Mouse (Mus musculus) stomach, postnatal 0 days (tissue): Measurements from ENCODE around the gene Mrgprd.

ENCODE experiments used
- CTCF ChIP-seq: IDR thresholded peaks from 2 replicates; pipeline ENCODE4 v1.5.1; 2016; ENCODE audit warnings: antibody characterized with exemption, low read depth, mild to moderate bottlenecking, moderate library complexity
- EP300 ChIP-seq: optimal IDR thresholded peaks from 2 replicates; pipeline ENCODE3; 2016; ENCODE audit warnings: antibody characterized with exemption

GRCm38 (mm10) chr7:145284293-145284692 is 30.3 kb upstream of the Mrgprd start:
- TF ChIP-seq CTCF (no peak), EP300 (no peak)
